ENCODE assay signal across 12 mouse cellular contexts in genomic region chr6:86586070-86586469, GRCm38 (mm10). TPM values are rescaled to one million over a fixed set of nuclear protein-coding genes. Genes with fewer than 3 reads are reported as not detected.
A peak's percentile ranks its signal among the peaks of the same experiment; 100 is the strongest.
DNase-seq lines count a peak whose midpoint lies in the region; ATAC-seq lines count a peak whose summit lies in the region.
"Had no signal": no experiment of that assay in that cellular context is flagged by ENCODE, and none has a peak within 500 bp of the region (broad histone marks: within the 10 kb centered on the region; RNA-seq: fewer than 3 reads in every experiment).

No protein-coding gene starts in this region.

- no peak overlapping the region for H3K4me3 ChIP-seq in heart, embryonic 16.5 days (ENCODE audit: low read length)
- no peak overlapping the region for H3K4me3 ChIP-seq in heart, embryonic 11.5 days (ENCODE audit: low read depth, low read length)
- no peak overlapping the region for H3K4me3 ChIP-seq in brown adipose tissue, adult 24 weeks (ENCODE audit: insufficient read depth, low read depth, low read length)
- no peak overlapping the region for H3K4me3 ChIP-seq in midbrain, embryonic 12.5 days
- H3K4me3 ChIP-seq in liver, embryonic 12.5 days = no peak overlapping the region
- H3K4me3 ChIP-seq: erythroblast, embryonic 14.5 days had no signal

- peak overlapping the region; percentile 97 for H3K27ac ChIP-seq in heart, embryonic 16.5 days (ENCODE audit: low read length)
- H3K27ac ChIP-seq in heart, embryonic 11.5 days (ENCODE audit: low read depth, low read length) = no peak overlapping the region
- 0 out of 2 replicates have a peak overlapping the region, but pooled peaks have one; percentile 79 for H3K27ac ChIP-seq in brown adipose tissue, adult 24 weeks (replicated peaks; ENCODE audit: low read depth, low read length)
- 0 out of 2 replicates have a peak overlapping the region, but pooled peaks have one; percentile 86 for H3K27ac ChIP-seq in midbrain, embryonic 12.5 days (replicated peaks)
- H3K27ac ChIP-seq in liver, embryonic 12.5 days = no peak overlapping the region

- WGBS in heart, embryonic 16.5 days = 66% methylated on average over 5 of the region's 5 CpGs
- WGBS in heart, embryonic 11.5 days (ENCODE audit: insufficient replicate concordance) = 65% methylated on average over 5 of the region's 5 CpGs
- WGBS in midbrain, embryonic 12.5 days = 72% methylated on average over 5 of the region's 5 CpGs
- 54% methylated on average over 5 of the region's 5 CpGs for WGBS in liver, embryonic 12.5 days (ENCODE audit: insufficient replicate concordance)

- H3K9me3 ChIP-seq in heart, embryonic 16.5 days (replicated peaks; ENCODE audit: control insufficient read depth, low read length) = 0 out of 2 replicates have a peak, but pooled peaks cover 3% of the 10 kb centered on the region
- H3K9me3 ChIP-seq in heart, embryonic 11.5 days (replicated peaks; ENCODE audit: control insufficient read depth, low read length) = no peaks in the 10 kb centered on the region
- H3K9me3 ChIP-seq in midbrain, embryonic 12.5 days = no peaks in the 10 kb centered on the region
- H3K9me3 ChIP-seq in liver, embryonic 12.5 days (replicated peaks) = no peaks in the 10 kb centered on the region

- H3K4me2 ChIP-seq in heart, embryonic 16.5 days (ENCODE audit: low read depth, low read length) = no peak overlapping the region
- H3K4me2 ChIP-seq in heart, embryonic 11.5 days = no peak overlapping the region
- no peak overlapping the region for H3K4me2 ChIP-seq in midbrain, embryonic 12.5 days (replicated peaks)
- no peak overlapping the region for H3K4me2 ChIP-seq in liver, embryonic 12.5 days

- no peak overlapping the region for H3K9ac ChIP-seq in heart, embryonic 16.5 days (ENCODE audit: low read length)
- H3K9ac ChIP-seq in heart, embryonic 11.5 days (ENCODE audit: low read depth, low read length) = no peak overlapping the region
- no peak overlapping the region for H3K9ac ChIP-seq in midbrain, embryonic 12.5 days (replicated peaks)
- no peak overlapping the region for H3K9ac ChIP-seq in liver, embryonic 12.5 days

- H3K27me3 ChIP-seq in heart, embryonic 16.5 days (ENCODE audit: control insufficient read depth, insufficient read depth, low read length) = no peaks in the 10 kb centered on the region
- no peaks in the 10 kb centered on the region for H3K27me3 ChIP-seq in heart, embryonic 11.5 days (ENCODE audit: control insufficient read depth, insufficient read depth, low read length)
- H3K27me3 ChIP-seq in midbrain, embryonic 12.5 days = no peaks in the 10 kb centered on the region
- H3K27me3 ChIP-seq in liver, embryonic 12.5 days (replicated peaks) = peaks cover 12% of the 10 kb centered on the region

- ATAC-seq in cerebellum, adult (ENCODE audit: insufficient number of reproducible peaks, low FRiP score, low TSS enrichment) = no peak
- ATAC-seq in heart, embryonic 16.5 days (replicated peaks; ENCODE audit: extremely low read depth, insufficient read depth, low FRiP score) = no peak
- ATAC-seq in heart, embryonic 11.5 days (replicated peaks; ENCODE audit: insufficient number of reproducible peaks, low FRiP score, low TSS enrichment) = no peak
- no peak for ATAC-seq in midbrain, embryonic 12.5 days (ENCODE audit: low FRiP score, low read depth)
- ATAC-seq in liver, embryonic 12.5 days = no peak

- H3K4me1 ChIP-seq in heart, embryonic 16.5 days (ENCODE audit: control insufficient read depth, insufficient read depth, low read length) = peaks cover 23% of the 10 kb centered on the region
- H3K4me1 ChIP-seq in heart, embryonic 11.5 days (ENCODE audit: control insufficient read depth, insufficient read depth, low read length) = peaks cover 14% of the 10 kb centered on the region
- H3K4me1 ChIP-seq in brown adipose tissue, adult 24 weeks (ENCODE audit: control insufficient read depth, insufficient read depth, insufficient read length, low read length) = peaks cover 11% of the 10 kb centered on the region
- H3K4me1 ChIP-seq in midbrain, embryonic 12.5 days = peaks cover 17% of the 10 kb centered on the region
- peaks cover 26% of the 10 kb centered on the region for H3K4me1 ChIP-seq in liver, embryonic 12.5 days

- peak; percentile 63 for DNase-seq in cerebellum, adult 9-11 months
- no peak for DNase-seq in T-cell, adult 2 months (ENCODE audit: low spot score)
- DNase-seq: adrenal gland, adult 2 months; kidney, postnatal 36 days; right cerebral cortex, adult 18-20 months had no signal

- H3K36me3 ChIP-seq in heart, embryonic 16.5 days (ENCODE audit: control insufficient read depth, insufficient read depth) = no peaks in the 10 kb centered on the region
- H3K36me3 ChIP-seq in heart, embryonic 11.5 days (ENCODE audit: control insufficient read depth, insufficient read depth, low read length) = no peaks in the 10 kb centered on the region
- no peaks in the 10 kb centered on the region for H3K36me3 ChIP-seq in midbrain, embryonic 12.5 days
- no peaks in the 10 kb centered on the region for H3K36me3 ChIP-seq in liver, embryonic 12.5 days

RNA-seq across cellular contexts. Expression of gene Asprv1, which starts 41.9 kb away (rescaled TPM):
- 0.64 and 0.86 TPM in 2 replicates for polyA plus RNA-seq in heart, embryonic 16.5 days (2015; fragmentation: Nextera tagmentation; extraction: Ambion mirVana)
- polyA plus RNA-seq in heart, embryonic 11.5 days (2014; fragmentation: Nextera tagmentation; extraction: Ambion mirVana) = not detected in 2 replicates
- 0.67 and 0.96 TPM in 2 replicates for polyA plus RNA-seq in brown adipose tissue, adult 24 weeks (2012; ENCODE audit: insufficient read depth, insufficient read length, missing spikeins)
- 0.29 and 0.43 TPM in 2 replicates for polyA plus RNA-seq in midbrain, embryonic 12.5 days (2016; fragmentation: Nextera tagmentation; extraction: Ambion mirVana)
- 0.13 TPM in 2 replicates for polyA plus RNA-seq in liver, embryonic 12.5 days (2016; fragmentation: Nextera tagmentation; extraction: Ambion mirVana)
- polyA plus RNA-seq: erythroblast, embryonic 14.5 days had no signal

RNA-seq across cellular contexts. Expression of gene Pcbp1, which starts 59.9 kb away (rescaled TPM):
- polyA plus RNA-seq in heart, embryonic 16.5 days (2015; fragmentation: Nextera tagmentation; extraction: Ambion mirVana) = 149 and 264 TPM in 2 replicates
- polyA plus RNA-seq in heart, embryonic 11.5 days (2014; fragmentation: Nextera tagmentation; extraction: Ambion mirVana) = 312 and 348 TPM in 2 replicates
- polyA plus RNA-seq in brown adipose tissue, adult 24 weeks (2012; ENCODE audit: insufficient read depth, insufficient read length, missing spikeins) = 107 and 116 TPM in 2 replicates
- polyA plus RNA-seq in midbrain, embryonic 12.5 days (2016; fragmentation: Nextera tagmentation; extraction: Ambion mirVana) = 570 and 583 TPM in 2 replicates
- polyA plus RNA-seq in liver, embryonic 12.5 days (2016; fragmentation: Nextera tagmentation; extraction: Ambion mirVana) = 465 and 466 TPM in 2 replicates

Comparison
In these comparisons a context has a peak if more than half of its experiments do, and no peak if none do; other contexts are left out.
1. H3K27ac ChIP-seq: peak in heart, embryonic 16.5 days (single experiment), brown adipose tissue, adult 24 weeks (single experiment) and midbrain, embryonic 12.5 days (single experiment); none in heart, embryonic 11.5 days (single experiment) and liver, embryonic 12.5 days (single experiment).